Mouse (Mus musculus) adrenal gland (tissue): ENCODE measurements at regions not wholly inside any gene's neighbourhood (a gene's known extent, or its start where the extent isn't known, plus 50 kb on each side); places are given as distances from the start of the nearest gene placed in this dataset.

Experiments
- intact Hi-C: fragments of 180-260 bp; cut with DNase I; formaldehyde crosslinking; loops from one replicate; pipeline ENCODE4 v1.15.1; 2025

DNA sequence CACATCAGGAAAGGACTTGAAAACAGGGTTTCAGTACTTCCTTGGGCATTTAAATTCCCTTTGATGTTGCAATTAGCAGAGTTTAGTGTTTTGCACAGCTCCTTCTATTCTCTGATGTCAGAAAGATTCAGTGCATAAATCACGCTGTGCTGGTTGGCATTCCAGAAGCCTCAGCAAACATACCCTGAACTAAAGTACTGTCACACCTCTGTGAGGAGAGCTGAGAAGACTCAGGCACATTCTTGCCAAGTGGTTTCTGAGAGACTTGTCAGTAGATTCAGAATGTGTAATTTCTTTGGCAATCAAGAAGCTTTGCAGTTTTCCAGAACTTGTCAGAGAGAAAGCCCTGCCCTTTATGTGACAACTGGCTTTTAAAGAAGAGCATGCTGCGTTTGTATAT lies 192.4 kb upstream of the 2610001J05Rik start:
- intact Hi-C loops, result no loop called here

DNA sequence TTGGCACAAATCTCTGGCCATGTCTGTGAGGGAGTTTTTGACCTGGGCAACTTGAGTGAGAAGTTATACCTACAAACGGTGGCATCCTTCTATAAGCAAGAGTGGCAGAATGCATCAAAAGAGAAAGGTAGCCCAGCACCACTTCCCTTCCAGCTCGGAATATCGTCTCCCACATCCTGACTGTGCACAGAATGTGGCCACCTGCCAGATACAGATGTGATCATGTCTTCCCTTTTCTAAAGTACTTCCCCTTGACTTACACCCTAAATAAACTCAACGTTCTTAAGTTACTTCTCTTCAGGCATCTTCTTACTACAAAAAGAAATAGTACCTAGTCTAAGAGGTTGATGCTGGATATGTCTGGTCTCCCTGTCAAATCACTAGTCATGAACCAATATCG lies 175.2 kb upstream of the 2610001J05Rik start:
- intact Hi-C loops, result no loop called here

DNA sequence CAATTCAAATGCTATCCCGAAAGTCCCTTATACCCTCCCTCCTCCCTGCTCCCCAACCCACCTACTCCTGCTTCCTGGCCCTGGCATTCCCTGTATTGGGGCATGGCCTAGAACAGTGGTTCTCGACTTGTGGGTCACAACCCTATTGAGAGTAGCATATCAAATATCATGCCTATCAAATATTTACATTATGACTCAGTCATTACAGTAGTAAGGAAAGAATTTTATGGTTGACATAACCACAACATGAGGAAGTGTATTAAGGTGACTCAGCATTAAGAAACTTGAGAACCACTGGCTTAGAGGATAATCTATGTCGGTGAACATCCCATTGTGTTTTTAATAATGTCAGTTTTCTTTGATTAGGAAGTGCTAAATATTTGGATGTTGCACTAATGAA lies 173.3 kb upstream of the 2610001J05Rik start:
- intact Hi-C loops, result no loop called here

DNA sequence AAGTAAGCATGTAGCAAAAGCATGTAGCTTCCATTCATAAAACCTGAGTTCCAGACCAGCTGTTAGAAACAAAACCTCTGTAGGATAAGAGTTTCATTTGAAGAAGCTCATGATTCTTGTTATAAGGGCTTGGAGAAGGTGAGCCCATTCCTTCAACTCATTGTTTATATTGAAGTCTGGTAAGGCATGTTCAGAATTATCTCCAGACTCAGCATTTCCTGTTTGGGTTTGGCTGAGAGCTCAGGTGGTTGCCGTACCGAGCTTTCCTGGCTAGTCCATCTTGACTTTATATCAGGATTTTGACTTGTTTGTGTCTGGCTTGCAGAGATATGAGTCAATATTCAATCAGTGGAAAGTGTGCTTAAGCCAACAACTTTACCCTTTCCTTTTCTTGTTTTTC lies 154.6 kb upstream of the 2610001J05Rik start:
- intact Hi-C loops, result no loop called here

DNA sequence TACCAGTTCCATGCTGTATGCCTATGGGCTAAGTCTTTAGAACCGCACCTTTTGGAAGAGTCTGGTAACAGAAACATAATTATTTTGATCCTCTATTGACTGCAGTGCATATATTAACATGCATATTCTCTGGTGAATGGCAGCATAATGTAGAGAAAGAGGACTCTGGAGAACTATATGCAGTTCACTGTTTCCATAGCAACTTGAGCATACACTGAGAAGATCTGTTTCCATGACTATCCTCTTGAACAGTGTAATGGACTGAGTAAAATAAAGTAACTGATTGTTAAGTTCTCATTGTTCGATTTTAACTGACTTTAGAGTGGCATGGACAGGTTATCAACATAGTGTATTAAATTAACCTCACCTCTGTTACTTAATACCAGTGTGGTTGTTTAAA lies 147.6 kb upstream of the 2610001J05Rik start:
- intact Hi-C loops, result no loop called here

DNA sequence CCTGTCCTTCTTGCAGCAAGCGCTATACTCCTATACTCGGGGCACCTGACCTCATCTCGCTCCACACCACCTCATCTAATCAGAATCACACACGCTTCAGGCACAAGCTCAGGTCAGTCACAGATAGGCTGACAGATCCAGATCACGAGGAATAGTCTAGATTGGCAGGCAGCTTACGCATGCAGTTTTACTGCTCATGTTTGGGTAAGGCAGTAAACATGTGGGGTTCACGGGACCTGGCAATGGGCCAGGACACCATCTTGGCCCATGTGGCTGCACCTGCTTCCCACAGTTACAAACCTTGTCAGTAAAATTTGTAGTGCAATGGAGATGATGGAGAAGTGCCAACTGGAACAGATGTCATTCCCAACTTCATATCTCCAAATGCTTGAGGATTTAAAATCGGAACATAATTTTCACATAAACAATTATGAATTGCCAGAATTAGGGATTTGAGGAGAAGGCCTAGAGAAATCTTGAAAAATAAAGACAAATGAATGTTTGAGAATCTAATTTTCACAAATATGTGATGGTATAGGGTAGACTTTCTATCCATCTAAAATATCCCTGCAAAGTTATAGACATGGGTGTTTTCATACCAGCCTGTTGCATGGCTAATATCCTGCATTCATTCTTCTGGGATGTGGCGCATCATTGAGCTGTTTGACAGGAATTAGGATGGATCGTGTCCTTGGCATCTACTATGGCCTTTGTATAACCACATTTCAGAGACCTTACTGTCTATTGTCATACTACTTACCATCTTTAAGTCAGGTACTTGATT lies 111.5 kb upstream of the 2610001J05Rik start:
- intact Hi-C loops, result no loop called here

DNA sequence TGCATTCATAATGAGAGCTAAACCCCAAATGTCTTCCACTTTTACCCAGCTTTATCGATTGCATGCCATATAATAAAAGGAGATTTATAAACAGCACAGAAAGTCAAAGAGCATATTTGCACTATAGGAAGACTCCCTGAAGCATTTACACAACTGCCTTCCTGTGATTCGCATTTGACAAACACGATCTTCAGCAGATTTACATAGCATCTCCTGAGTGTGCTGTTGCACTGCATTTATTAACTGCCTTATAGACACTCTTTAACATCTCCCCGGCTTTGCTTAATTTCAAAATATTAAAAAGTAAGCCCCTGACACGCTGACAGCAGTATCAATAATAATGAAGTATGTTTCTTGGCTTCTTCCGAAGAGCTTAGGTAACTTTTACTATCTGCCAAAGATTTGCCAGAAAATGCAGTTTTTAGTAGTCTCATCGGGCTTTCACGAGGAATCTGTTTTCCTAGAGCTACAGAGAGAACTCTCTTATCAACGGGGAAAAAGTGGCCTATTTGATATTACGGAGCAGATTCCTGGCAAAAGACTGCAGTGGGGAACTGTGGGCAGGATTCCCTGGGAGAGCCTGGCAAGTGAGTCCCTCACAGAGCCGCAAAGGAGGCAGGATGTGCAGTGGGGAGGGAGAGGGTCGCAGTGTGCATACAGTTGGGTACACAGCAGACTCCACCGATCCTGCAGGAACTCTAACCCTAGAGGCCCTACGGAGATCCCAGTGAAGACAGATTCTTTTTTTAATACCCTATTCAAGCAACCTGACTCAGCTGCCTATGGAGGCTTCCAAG lies 103.6 kb upstream of the 2610001J05Rik start:
- intact Hi-C loops, result no loop called here

DNA sequence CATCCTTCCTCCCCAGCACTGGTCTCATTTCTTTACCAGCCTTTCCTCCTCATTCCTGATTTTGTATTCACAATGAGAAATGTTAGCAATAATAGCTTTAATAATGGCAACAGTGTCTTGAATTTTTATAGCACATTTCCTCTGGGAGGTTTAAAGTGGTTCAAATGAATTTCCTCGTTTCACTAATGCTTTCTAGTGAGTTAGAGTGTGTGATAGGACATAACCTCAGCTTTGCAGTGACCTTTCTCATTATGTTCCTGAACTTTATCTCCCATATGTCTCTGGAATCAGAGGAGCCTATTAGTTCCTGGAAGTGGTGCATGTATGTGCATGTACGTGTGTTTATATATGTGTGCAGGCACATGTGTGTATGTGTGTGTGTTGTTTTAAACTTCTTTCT lies 93.2 kb upstream of the 2610001J05Rik start:
- intact Hi-C loops, result no loop called here

DNA sequence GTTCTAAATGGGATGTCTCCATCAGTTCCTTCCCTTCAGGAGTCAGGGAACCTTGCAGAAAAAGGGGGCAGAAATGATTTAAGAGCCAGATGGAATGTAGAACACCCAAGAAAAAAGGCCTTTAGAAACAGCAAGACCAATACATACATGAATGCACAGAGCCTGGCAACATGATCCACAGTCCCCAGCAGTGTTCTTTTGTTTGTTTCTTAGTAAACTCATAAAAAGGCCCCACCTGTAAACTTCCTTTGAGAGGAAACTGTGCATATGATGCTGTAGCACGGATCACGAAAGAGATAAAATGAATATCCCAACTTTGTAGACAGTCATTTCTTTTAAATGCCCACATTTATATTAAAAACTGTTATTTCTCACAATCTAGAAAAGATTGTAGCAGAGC lies 92.7 kb upstream of the 2610001J05Rik start:
- intact Hi-C loops, result no loop called here

DNA sequence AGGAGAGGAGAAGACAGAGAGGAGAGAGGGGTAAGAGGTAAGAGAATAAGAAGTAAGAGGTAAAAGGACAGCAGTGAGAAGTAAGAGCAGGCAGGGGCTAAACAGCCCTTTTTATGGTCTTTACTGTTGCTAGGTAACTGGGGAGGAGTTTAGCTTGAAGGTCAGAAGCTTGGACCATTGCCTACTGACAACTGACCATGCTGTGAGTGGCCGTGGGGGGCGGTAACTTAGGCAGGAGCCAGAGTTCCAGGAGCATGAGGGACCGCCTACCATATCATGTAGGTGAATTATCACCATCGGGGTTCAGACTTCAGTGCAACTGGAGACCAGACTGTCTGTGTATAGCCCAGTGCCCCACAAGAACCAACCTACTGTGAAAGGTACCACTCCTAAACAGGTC lies 78.3 kb upstream of the 2610001J05Rik start:
- intact Hi-C loops, result no loop called here

DNA sequence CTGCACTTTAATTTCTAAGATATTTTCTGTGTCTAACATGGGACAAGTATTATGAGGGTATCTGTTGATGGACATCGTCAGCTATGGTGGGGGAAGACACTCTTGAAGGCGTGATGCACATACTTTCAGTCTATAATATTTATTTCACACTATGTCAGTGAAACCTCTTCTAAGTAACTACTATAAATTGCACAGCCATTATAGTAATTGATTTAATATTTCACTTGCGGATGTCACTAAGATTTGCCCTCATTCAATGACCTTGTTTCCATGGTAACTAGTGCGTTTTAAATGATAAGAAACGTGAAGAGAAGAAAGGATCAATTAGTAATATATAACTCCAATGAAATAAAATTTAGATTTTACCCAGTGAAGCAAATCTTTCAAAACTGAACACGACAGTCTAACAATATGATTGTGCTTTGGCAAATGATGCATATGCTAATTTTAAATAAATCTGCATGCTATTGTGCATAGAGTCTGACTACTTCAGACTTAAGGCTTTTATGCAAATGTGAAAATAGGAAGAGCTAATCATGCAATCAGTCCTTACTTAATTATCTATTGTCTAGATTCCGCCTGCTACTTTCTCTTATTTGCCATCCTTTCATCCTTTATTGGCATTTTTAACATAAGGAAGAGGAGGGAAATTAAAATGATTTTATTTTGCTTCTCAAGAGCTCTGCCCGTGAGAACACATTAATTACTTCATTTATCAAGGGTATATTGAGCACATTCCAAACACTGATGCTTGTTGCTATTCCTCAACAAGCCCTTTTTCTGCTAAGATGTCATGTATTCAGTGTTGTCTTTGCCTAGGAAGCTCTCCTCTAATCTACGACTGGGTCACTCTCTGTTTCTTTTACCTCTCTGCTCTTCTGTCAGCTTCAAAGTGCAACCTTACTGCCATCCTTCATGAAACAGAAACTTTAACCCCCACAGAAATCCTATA lies 49.8 kb upstream of the 2610001J05Rik start:
- intact Hi-C loops, result no loop called here
